Mouse (Mus musculus): ENCODE measurements at regions not wholly inside any gene's neighbourhood (a gene's known extent, or its start where the extent isn't known, plus 50 kb on each side); places are given as distances from the start of the nearest gene placed in this dataset.

- Histone ChIP-seq H3K9me3 (replicated peaks; ENCODE audit: control insufficient read depth, low read length, poor library complexity, severe bottlenecking) (no peaks in the 10 kb centered on the region), H3K4me3 (ENCODE audit: low read depth, low read length) (no peak overlapping the region), H3K9ac (ENCODE audit: low read depth, low read length) (no peak overlapping the region), H3K27me3 (ENCODE audit: control insufficient read depth, insufficient read depth, low read depth, low read length) (no peaks in the 10 kb centered on the region), H3K4me2 (ENCODE audit: low read length) (no peak overlapping the region), H3K4me1 (ENCODE audit: control insufficient read depth, insufficient read depth, low read length) (no peaks in the 10 kb centered on the region; the same call in 1 of the 2 replicates), H3K36me3 (ENCODE audit: control insufficient read depth, insufficient read depth, low read length) (no peaks in the 10 kb centered on the region), H3K27ac (ENCODE audit: low read length) (no peak overlapping the region)
- 66% methylated on average over 9 of the region's 9 CpGs for WGBS
- ATAC-seq, result no peak
Observed at GRCm38 (mm10) chr13:60071595-60071994, 105.6 kb downstream of the Gas1 start.

GRCm38 (mm10) chr13:60069196-60069595, 108.0 kb downstream of the Gas1 start:
- no peak for ATAC-seq
- WGBS, result 54% methylated on average over 9 of the region's 9 CpGs
- no peaks in the 10 kb centered on the region for H3K36me3 ChIP-seq (ENCODE audit: control insufficient read depth, insufficient read depth, low read length)
- H3K27me3 ChIP-seq (ENCODE audit: control insufficient read depth, insufficient read depth, low read depth, low read length), result no peaks in the 10 kb centered on the region
- H3K9ac ChIP-seq (ENCODE audit: low read depth, low read length), result no peak overlapping the region
- H3K27ac ChIP-seq (ENCODE audit: low read length), result no peak overlapping the region
- no peaks in the 10 kb centered on the region for H3K9me3 ChIP-seq (replicated peaks; ENCODE audit: control insufficient read depth, low read length, poor library complexity, severe bottlenecking)
- H3K4me3 ChIP-seq (ENCODE audit: low read depth, low read length), result no peak overlapping the region
- no peaks in the 10 kb centered on the region; the same call in 1 of the 2 replicates for H3K4me1 ChIP-seq (ENCODE audit: control insufficient read depth, insufficient read depth, low read length)
- H3K4me2 ChIP-seq (ENCODE audit: low read length), result no peak overlapping the region

- no peak overlapping the region for H3K4me3 ChIP-seq (ENCODE audit: low read depth, low read length)
- H3K27ac ChIP-seq (ENCODE audit: low read length), result no peak overlapping the region
- H3K4me2 ChIP-seq (ENCODE audit: low read length), result no peak overlapping the region
- H3K4me1 ChIP-seq (ENCODE audit: control insufficient read depth, insufficient read depth, low read length), result no peaks in the 10 kb centered on the region; the same call in 1 of the 2 replicates
- H3K9me3 ChIP-seq (replicated peaks; ENCODE audit: control insufficient read depth, low read length, poor library complexity, severe bottlenecking), result no peaks in the 10 kb centered on the region
- no peaks in the 10 kb centered on the region for H3K27me3 ChIP-seq (ENCODE audit: control insufficient read depth, insufficient read depth, low read depth, low read length)
- no peak overlapping the region for H3K9ac ChIP-seq (ENCODE audit: low read depth, low read length)
- WGBS, result 82% methylated on average over 9 of the region's 9 CpGs
- no peak for ATAC-seq
- H3K36me3 ChIP-seq (ENCODE audit: control insufficient read depth, insufficient read depth, low read length), result no peaks in the 10 kb centered on the region
Observed at GRCm38 (mm10) chr13:60067325-60067724, 109.8 kb downstream of the Gas1 start.

GRCm38 (mm10) chr13:60061589-60061988, 115.6 kb downstream of the Gas1 start:
- Histone ChIP-seq H3K27ac (ENCODE audit: low read length) (no peak overlapping the region), H3K4me2 (ENCODE audit: low read length) (no peak overlapping the region), H3K4me1 (ENCODE audit: control insufficient read depth, insufficient read depth, low read length) (no peaks in the 10 kb centered on the region), H3K4me3 (ENCODE audit: low read depth, low read length) (no peak overlapping the region), H3K27me3 (ENCODE audit: control insufficient read depth, insufficient read depth, low read depth, low read length) (no peaks in the 10 kb centered on the region), H3K9me3 (replicated peaks; ENCODE audit: control insufficient read depth, low read length, poor library complexity, severe bottlenecking) (no peaks in the 10 kb centered on the region), H3K36me3 (ENCODE audit: control insufficient read depth, insufficient read depth, low read length) (no peaks in the 10 kb centered on the region), H3K9ac (ENCODE audit: low read depth, low read length) (no peak overlapping the region)
- 76% methylated on average over 6 of the region's 6 CpGs for WGBS
- no peak for ATAC-seq

- 44% methylated on average over 13 of the region's 13 CpGs for whole genome bisulfite sequencing
- Histone ChIP-seq H3K27ac (ENCODE audit: low read length) (no peak overlapping the region), H3K4me1 (ENCODE audit: control insufficient read depth, insufficient read depth, low read length) (no peaks in the 10 kb centered on the region), H3K9me3 (replicated peaks; ENCODE audit: control insufficient read depth, low read length, poor library complexity, severe bottlenecking) (no peaks in the 10 kb centered on the region), H3K4me2 (ENCODE audit: low read length) (no peak overlapping the region), H3K27me3 (ENCODE audit: control insufficient read depth, insufficient read depth, low read depth, low read length) (no peaks in the 10 kb centered on the region), H3K36me3 (ENCODE audit: control insufficient read depth, insufficient read depth, low read length) (no peaks in the 10 kb centered on the region), H3K4me3 (ENCODE audit: low read depth, low read length) (no peak overlapping the region), H3K9ac (ENCODE audit: low read depth, low read length) (no peak overlapping the region)
- ATAC-seq, result no peak
Observed at GRCm38 (mm10) chr13:60057761-60058274, 119.3 kb downstream of the Gas1 start.

GRCm38 (mm10) chr13:60054531-60054930, 122.6 kb downstream of the Gas1 start:
- Histone ChIP-seq H3K9ac (ENCODE audit: low read depth, low read length) (no peak overlapping the region), H3K27me3 (ENCODE audit: control insufficient read depth, insufficient read depth, low read depth, low read length) (no peaks in the 10 kb centered on the region), H3K9me3 (replicated peaks; ENCODE audit: control insufficient read depth, low read length, poor library complexity, severe bottlenecking) (no peaks in the 10 kb centered on the region), H3K4me3 (ENCODE audit: low read depth, low read length) (no peak overlapping the region), H3K4me2 (ENCODE audit: low read length) (no peak overlapping the region), H3K27ac (ENCODE audit: low read length) (no peak overlapping the region), H3K36me3 (ENCODE audit: control insufficient read depth, insufficient read depth, low read length) (no peaks in the 10 kb centered on the region), H3K4me1 (ENCODE audit: control insufficient read depth, insufficient read depth, low read length) (0 out of 2 replicates have a peak, but pooled peaks cover 2% of the 10 kb centered on the region)
- 70% methylated on average over 3 of the region's 3 CpGs for WGBS
- ATAC-seq, result no peak

GRCm38 (mm10) chr13:60054081-60054480, 123.1 kb downstream of the Gas1 start:
- no peak for ATAC-seq
- Histone ChIP-seq H3K9ac (ENCODE audit: low read depth, low read length) (no peak overlapping the region), H3K36me3 (ENCODE audit: control insufficient read depth, insufficient read depth, low read length) (no peaks in the 10 kb centered on the region), H3K4me2 (ENCODE audit: low read length) (no peak overlapping the region), H3K4me3 (ENCODE audit: low read depth, low read length) (no peak overlapping the region), H3K4me1 (ENCODE audit: control insufficient read depth, insufficient read depth, low read length) (0 out of 2 replicates have a peak, but pooled peaks cover 2% of the 10 kb centered on the region), H3K9me3 (replicated peaks; ENCODE audit: control insufficient read depth, low read length, poor library complexity, severe bottlenecking) (no peaks in the 10 kb centered on the region), H3K27me3 (ENCODE audit: control insufficient read depth, insufficient read depth, low read depth, low read length) (no peaks in the 10 kb centered on the region), H3K27ac (ENCODE audit: low read length) (no peak overlapping the region)
- 87% methylated on average over 9 of the region's 9 CpGs for WGBS

GRCm38 (mm10) chr13:60051866-60052265, 125.3 kb downstream of the Gas1 start:
- Histone ChIP-seq H3K4me3 (ENCODE audit: low read depth, low read length) (no peak overlapping the region), H3K27ac (ENCODE audit: low read length) (no peak overlapping the region), H3K27me3 (ENCODE audit: control insufficient read depth, insufficient read depth, low read depth, low read length) (no peaks in the 10 kb centered on the region), H3K9me3 (replicated peaks; ENCODE audit: control insufficient read depth, low read length, poor library complexity, severe bottlenecking) (no peaks in the 10 kb centered on the region), H3K4me1 (ENCODE audit: control insufficient read depth, insufficient read depth, low read length) (0 out of 2 replicates have a peak, but pooled peaks cover 2% of the 10 kb centered on the region), H3K36me3 (ENCODE audit: control insufficient read depth, insufficient read depth, low read length) (no peaks in the 10 kb centered on the region), H3K9ac (ENCODE audit: low read depth, low read length) (no peak overlapping the region), H3K4me2 (ENCODE audit: low read length) (no peak overlapping the region)
- WGBS, result 81% methylated on average over 1 of the region's 1 CpGs
- ATAC-seq, result no peak

GRCm38 (mm10) chr13:60050799-60051580, 126.2 kb downstream of the Gas1 start:
- Histone ChIP-seq H3K9ac (ENCODE audit: low read depth, low read length) (no peak overlapping the region), H3K36me3 (ENCODE audit: control insufficient read depth, insufficient read depth, low read length) (no peaks in the 10 kb centered on the region), H3K4me3 (ENCODE audit: low read depth, low read length) (no peak overlapping the region), H3K9me3 (replicated peaks; ENCODE audit: control insufficient read depth, low read length, poor library complexity, severe bottlenecking) (no peaks in the 10 kb centered on the region), H3K27ac (ENCODE audit: low read length) (no peak overlapping the region), H3K27me3 (ENCODE audit: control insufficient read depth, insufficient read depth, low read depth, low read length) (no peaks in the 10 kb centered on the region), H3K4me2 (ENCODE audit: low read length) (no peak overlapping the region), H3K4me1 (ENCODE audit: control insufficient read depth, insufficient read depth, low read length) (0 out of 2 replicates have a peak, but pooled peaks cover 2% of the 10 kb centered on the region)
- ATAC-seq, result no peak
- WGBS, result 34% methylated on average over 9 of the region's 9 CpGs

All from midbrain, embryonic 16.5 days (tissue).